Mouse (Mus musculus): ENCODE measurements at regions not wholly inside any gene's neighbourhood (a gene's known extent, or its start where the extent isn't known, plus 50 kb on each side); places are given as distances from the start of the nearest gene placed in this dataset.

DNA sequence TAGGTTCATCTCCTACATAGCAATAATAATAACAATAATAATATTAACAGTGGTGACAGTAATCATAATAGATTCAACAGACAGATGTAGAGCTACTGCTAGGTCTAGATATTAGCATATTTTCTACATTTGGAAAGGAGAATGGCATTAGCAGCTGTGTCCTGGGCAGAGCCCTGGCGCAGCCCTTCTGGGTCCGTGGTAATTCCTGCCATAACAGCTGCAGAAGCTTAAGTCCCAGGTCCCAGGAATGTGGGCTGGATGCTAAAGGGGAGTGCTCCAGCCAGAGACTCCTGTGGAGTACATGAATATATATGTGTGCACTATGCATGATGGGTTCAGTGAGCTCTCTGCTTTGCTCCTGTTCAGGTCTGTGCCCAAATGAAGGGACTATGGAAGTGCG lies 262.7 kb upstream of the Hs6st1 start:
- peak in 1 of 2 experiments; percentile 55 for DNase-seq

DNA sequence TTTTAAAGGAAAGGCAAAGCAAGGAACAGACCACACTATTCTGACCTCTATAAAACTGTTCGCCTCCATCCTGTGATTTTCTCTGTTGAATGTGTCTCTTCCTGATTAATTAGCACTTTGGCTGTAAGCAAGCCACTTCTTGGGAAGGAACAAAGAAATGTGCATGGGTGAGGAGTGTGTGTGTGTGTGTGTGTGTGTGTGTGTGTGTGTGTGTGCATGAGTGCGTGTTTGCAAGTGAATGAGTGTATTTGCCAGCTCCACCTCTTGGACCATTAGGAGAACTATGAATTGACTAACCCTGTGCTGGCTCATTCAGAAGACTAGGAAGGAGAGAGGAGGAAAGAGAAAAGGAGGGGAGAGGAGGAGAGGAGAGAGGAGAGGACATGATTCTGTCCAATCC lies 261.9 kb upstream of the Hs6st1 start:
- no peak for DNase-seq

DNA sequence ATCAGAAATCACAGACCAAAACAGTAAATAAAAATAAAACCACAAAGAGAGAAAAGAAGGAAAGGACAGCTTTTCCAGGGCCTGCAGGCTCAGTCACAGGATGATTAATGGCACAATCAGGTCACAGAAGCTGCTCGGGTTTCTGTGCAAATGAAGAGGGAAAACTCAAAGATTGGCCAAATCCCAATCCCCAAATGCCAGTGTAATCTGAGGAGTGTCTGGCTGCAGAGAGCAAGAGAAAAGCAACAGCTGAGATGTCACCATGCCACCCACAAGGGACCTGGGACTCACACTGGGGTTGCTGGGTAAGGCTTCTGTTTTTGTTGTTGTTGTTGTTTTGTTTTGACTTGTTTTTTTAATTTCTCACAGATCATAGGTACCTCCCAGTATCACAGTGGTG lies 261.5 kb upstream of the Hs6st1 start:
- DNase-seq: no peak

DNA sequence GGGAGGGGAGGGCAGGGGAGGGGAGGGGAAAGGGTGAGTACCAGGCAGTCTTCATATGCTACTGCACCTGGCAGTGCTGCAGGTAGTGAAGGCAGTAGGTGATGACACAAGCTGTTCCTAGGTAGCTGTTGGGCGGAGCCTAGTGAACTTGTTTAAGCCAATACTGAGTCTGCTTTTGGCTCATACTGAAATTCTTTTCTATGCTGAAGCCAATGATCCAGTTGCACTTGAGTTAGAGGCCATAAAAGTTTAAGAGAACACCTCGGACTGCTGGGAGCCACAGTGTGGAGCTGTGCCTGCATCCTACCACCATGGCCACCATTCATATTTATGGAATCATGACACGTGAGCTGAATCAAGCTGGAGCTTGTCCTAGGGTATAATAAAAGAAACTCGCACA lies 259.3 kb upstream of the Hs6st1 start:
- no peak for DNase-seq

DNA sequence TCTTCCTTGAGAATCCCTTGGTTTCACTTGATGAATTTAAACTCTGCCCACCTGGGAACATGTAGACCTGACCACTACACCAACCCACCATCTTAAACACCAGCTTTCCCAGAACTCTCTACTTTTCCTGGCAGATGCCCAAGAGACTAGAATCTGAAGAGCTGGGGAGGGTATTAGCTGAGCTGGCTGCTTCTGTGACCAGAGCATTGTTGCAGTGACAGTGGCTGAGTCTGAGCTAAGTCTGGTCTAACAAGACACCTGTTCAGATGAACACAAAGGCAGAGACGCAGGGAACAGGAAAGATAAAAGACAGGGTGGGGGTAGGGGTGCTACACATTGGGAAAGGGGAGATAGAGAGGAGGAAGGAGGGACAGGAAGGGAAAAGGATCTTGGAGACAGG lies 258.9 kb upstream of the Hs6st1 start:
- no peak for DNase-seq

DNA sequence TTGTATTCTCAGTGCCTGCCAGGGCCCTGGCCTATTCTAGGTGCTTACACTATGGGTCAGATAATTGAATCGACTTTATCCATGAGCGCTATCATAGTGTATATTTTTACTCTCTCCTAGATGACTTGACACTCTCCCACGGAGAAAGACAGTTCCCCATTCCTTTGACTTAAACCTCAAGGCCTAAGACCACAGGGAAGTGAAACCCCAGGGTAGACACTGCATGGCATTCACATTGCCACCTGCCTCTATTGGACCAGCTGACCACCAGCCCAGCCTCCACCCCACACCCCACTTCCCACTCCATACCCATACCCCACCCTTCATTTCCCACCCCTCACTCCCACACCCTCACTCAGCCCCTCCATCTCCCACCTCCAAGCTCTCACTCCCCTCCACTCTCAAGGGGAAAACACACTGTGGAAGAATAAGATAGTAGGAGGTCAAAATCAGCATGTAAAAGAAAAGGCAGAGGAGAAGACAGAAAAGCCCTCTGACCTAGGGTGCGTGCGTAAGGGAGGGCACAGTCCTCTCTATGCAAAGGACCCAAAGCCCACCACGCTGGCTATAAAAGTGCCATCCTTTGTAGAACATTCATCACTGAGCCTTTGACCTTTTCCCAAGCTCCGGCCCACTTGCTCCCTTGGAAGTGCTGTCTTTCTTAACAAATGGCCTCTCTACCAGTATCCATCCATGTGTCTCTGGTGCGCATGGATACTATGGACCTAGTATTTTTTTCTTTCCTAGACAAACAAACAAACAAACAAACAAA lies 257.4 kb upstream of the Hs6st1 start:
- no peak for DNase-seq

DNA sequence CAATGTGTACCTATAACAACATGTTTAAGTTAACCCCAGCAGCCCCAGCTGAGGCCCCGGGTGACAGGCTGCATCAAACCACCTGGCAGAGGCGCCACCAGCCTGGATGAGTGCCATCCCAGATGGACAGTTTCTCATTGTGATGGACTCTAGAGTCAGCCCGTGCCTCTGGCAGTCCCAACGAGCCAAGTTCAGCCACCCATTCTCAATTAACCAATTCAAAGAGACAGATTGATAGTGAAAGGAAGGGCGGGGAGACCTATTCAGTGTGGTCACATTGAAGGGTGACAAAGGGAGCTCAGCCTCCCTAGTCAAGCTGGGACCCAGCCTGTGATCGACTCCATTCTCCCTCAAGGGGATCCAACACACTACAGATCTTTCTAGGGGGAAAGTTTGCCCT lies 256.8 kb upstream of the Hs6st1 start:
- DNase-seq: no peak

DNA sequence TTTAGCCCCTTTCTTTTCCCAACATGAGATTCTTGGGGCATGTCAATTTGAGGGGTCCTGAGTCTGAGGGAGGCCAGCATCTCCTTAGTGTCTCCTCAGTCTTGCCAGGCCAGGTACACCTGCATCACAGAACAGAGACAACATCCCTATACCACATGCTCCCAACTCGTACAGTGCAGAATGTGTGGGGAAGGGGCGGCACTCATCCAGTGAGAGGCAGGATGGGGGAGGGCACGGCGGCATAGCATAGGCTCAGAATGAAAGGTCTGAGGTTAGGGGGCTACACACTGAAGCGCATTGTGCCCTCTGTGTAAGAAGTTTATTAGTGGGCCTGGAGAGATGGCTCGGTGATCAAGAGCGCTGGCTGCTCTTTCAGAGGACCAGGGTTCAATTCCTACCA lies 256.4 kb upstream of the Hs6st1 start:
- DNase-seq: no peak

DNA sequence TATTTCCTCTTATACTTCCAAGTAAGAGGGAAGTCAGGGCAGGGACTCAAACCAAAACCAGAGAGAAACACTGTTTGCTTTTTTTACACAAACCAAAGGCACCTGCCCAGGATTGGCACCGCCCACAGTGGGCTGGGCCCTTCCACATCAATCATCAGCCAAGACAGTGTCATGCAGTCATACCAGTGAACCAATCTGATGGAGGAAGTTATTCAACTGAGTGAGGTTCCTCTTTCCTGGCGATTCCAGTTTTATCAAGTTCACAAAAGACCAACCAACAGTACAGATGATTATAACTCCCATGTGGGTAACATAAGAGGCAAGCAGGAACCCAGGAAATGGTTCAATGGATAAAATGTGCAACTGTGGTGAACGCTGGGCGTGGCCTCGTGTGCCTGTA lies 254.6 kb upstream of the Hs6st1 start:
- DNase-seq: peak in 1 of 2 experiments; percentile 32

DNA sequence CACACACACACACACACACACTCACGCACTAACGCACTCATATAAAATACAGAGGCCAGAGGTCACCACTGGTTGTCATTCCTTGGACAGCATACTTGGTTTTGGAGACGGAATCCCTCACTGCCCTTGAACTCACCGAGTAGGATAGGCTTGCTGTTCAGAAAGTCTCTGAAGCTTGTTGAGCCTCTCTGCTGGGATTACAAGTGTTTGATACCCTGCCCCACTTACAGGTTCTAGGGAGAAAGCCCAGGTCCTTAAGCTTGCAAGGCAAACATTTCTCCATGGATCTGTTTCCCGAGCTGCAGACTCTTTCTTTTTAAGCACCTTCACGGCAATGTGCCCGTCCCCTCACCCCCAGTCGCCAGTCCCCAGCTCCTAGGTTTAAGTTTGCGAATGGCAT lies 254.0 kb upstream of the Hs6st1 start:
- no peak for DNase-seq

DNA sequence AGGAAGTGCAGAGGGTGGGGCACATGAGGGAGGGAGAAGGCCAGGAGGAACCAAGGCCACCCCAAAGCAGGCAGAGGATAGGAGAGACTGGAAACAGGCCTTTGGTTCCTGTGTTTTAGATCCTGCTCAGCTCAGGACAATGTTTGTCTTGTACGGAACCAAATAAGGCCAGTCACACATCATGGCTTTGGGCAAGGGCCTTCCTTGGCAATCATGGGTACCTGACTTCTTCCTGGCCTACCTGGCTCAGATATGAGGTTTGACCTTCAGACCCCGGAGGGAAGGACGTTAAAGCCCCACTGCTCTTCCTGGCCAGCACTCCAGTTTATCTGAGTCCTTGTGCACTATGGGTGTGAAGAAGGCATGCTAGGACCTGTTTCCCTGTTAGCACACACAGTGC lies 253.4 kb upstream of the Hs6st1 start:
- DNase-seq: no peak

DNA sequence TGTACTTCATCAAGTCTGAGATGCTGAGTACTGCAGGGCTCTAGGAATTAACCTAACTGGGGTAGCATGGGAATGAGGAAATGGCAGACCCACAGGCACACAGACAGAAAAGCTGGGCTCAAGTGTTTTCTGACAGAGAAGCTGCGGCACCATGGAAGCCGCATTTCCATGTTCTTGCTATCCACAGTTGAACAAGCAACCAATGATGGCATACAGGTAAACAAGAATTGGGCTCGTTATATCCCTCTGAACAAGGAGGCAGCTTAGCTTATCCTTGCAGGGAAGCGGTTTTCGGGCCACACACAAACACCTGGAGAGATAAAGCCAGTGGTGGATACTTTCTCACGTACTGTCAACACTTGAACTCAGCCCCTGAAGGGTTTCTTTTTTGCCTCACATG lies 246.4 kb upstream of the Hs6st1 start:
- DNase-seq: no peak

DNA sequence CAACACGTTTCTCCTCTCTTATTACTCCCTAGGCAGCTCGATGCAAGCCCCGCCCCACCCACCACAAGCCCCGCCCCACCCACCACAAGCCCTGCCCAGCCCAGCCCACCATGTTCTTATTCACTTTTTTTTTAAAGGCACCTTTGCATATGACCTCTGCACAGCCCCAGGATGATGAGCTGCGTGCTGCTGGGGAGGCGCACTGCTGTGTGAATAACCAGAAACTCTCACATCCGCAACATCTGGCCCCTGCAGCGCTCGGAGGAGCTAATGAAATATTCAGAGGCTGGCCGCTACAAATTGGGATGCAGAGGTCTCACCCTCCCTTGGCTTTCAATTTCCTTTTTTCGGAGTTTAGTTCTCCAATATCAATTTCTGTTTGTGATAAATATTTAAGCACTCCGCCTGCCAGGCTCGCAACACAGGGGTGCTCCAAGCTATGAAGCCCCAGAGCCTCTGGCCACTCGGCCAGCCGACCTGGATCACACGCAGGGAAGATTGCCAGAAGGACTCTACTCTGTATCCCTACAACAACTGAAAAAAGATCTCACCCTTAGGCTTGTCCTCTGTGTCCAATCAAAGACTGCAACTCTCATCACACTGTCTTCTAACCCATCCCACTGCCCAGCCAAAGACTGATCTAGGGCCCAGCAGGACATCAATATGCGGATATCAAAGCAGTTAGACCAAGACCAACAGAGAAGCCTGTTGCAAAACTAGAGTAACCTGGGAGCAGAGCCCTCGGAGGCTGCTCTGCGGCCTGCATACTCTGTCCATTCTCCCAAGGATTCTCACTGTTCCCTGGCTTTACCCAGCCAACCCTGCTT lies 245.6 kb upstream of the Hs6st1 start:
- no peak for DNase-seq

DNA sequence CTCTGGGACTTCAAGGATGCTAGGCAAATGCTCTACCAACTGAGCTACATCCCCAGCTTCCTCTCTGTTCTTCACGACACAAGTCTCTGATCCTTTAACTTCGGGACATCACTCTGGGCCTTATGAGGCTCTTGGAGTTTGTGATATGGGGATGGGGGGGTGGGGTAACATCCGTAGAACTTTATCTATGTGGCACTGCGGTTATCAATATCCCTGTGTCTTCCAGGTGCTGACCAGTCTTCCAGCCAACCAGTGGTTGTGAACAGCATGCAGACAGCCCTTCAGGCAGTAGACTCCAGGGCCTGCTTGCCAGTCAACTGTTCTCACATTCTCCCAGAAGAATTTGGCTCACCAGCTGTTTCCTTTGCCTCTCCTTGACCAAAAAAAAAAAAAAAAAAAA lies 244.7 kb upstream of the Hs6st1 start:
- DNase-seq: no peak

DNA sequence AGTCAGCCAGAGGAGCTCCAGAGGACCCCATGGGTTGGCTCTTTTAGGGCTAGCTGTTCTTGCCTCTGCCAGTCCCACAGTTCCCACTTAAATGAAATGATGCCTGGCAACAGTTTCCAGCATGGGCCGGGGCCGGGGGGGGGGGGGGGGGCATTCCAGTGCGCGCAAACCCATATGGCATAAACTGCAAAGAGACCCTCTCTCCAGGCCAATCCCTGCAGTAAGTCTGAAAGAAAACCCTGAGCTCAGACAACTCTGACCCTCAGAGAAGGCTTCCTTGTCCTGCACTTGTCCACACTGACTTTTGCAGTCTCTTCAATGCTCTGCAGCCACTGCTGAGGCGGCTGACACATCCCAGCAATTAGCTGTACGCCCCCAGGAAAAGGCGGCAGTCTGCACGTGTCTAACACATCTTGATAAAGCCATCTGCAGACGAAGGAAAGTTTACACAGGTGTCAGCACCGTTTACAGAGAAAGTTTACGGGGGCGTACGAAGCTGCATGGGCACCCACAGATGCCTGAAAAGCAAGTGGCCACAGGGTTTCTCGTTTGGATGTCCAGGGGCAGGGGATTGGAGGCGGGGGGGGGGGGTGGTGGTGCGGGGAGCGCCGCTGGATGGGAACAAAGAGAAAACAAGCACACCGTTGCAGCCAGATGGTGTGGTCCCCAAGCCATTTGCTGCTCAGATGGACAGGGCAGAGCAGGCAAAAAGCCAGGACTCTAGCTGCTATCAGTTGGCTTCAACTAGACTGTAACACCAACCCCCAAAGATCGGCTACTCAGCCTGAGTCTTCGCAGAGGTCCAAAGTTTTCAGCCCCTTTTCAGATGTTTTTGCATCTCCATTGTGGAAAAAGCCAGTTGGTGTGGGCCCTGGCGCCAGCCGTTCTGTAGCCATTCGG lies 244.0 kb upstream of the Hs6st1 start:
- no peak for DNase-seq

DNA sequence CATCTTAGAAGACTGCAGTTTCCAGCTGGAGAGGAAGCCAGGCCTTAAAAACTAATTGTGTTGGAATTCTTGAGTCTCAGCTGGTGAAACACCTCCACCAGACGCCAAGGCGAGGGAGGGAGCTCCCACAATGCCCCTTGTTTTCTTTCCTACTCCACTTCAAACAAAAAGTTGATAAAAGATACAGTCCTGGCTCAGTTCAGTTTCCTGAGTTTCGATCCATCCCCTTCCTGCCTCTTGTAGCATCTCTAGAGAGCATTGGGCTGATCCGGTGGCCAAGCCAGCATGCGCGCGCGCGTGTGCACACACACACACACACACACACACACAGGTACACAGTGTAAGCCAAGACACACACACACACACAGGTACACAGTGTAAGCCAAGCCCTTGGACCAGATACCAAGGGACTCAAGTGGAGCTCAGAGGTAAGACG lies 242.7 kb upstream of the Hs6st1 start:
- DNase-seq: peak in 1 of 2 experiments; percentile 37

DNA sequence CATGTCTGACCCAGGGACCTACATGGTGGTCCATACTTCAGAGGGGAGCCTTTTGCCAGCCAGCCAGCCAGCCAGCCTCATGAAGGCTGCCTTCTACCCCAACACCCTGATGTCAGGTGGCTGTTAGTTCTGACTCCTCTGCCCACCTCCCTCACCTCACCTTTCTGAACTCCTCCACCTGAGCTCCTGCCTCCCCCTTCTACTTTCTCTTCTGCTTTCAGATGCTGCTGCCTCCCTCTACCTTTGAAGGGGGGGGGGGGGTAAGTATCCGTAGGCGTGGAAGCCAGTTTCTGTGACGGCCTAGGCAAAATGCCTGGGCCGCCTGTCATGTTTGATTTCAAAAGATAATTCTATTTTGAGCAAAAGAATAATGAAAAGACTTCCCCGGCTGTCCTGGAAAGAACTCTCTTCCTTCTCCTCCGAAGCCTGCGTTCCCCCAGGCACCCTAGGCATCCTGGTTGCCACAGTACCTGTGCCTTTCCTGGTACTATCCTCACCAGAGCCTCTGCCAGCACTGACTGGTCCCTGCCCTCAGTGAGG lies 241.6 kb upstream of the Hs6st1 start:
- DNase-seq: no peak

DNA sequence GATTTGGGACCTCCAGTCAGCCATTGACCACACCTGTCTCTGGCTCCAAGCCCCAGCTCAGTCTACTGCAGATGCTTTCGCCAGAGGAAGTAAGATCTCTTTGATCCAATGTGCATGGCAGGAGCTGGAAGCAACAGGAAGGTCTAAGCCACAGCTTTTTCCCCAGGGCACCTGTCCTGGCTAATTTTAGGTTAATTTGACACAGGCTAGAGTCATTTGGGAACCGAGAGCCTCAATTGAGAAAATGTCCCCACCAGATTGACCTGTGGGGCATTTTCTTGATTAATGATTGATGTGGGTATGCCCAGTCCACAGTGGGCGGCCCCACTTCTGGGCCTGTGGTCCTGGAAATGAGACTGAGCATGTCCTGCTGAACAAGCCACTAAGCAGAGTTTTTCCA lies 240.7 kb upstream of the Hs6st1 start:
- no peak for DNase-seq

DNA sequence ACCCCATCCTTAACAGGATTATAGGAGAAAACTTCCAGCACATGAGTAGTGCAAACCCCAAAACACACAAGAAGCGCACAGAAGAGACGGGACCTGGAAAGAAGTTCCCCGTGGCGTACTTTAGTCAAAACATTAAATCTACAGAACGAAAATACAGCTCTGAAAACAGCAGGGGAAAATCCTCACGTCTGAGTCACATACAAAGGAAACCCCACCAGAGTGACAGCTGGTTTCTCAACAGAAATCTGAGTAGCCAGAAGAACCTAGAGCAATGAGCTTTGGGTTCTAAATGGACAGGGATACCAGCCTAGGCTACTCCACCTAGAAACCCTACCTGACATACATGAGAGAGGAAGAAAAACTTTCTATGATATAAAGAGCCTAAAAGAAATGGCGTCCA lies 234.0 kb upstream of the Hs6st1 start:
- DNase-seq: no peak

DNA sequence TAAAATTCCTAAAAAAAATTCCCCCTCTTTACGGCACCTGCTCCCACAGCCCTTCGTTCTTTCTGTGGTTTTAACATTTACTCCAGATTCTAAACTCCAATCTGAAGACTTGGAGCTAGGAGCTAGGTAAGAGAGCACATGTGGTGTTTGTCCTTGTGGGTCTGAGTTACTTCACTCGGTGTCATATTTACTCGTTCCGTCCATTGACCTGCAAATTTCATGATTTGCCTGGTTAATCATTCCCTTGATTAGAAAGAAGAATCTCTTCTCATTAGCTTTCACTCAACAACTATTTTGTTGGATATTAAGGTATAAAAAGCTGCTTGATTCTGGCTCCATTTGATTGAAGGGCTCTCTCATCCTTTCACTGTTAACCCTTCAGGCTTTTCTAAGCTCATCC lies 231.6 kb upstream of the Hs6st1 start:
- no peak for DNase-seq

DNA sequence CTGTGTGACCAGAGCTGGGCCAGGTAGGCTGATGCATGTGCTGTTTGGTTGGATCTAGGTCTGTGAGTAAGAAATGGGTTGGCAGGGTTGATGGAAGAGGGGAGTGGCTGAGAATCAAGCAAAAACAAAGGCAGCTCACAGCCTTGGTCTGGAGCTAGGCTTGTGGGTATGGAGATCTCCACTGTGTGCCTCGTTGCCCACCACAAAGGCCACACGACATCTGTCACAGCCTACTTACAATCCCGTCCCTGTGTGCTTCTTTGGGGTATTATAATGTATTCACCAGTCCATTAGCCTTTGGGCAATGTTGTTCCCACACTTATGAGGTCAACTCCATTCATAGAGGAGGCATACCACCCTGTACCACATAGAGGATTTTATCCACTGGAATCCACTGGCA lies 229.6 kb upstream of the Hs6st1 start:
- DNase-seq: no peak

DNA sequence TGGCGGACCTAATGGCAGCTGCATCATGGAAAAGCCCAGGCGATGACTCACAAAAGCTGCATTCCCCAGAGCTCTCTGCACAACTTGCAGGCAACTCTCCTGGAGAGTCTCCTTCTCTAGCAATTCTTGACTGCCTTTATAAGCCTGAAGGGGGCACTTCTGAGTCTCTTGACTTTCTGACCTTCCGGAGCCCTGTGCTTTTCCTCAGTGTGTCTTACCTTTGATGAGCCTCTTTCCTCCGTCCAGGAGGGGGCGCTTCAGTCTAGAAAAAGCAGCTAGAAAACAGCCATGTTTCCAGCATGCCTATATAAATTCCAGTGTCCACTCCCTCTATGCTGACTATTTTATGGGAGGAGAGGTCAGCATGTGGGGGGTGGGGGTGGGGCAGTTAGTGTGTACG lies 228.8 kb upstream of the Hs6st1 start:
- DNase-seq: peak; percentile 46 to 65

DNA sequence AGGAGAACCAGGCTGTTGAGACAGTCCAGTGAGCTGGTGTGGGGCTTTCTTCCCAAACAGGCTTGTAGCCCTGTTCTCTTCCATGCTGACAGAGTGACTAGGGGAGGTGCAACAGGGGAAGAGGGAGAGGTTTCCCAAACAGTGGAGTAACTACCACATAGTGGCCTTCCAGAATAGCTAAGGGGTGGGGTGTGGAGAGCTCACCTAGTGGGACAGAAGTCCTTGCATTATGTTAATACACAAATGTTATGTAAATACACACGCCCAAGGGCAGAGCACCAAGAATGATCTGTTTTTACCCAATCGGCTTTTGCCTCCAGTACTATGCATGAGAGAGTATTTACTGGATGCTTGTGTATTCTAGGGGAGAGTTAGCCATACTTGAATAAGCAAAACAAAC lies 226.6 kb upstream of the Hs6st1 start:
- no peak for DNase-seq
